Mouse (Mus musculus) liver, embryonic 11.5 days (tissue): ENCODE measurements around the gene Lyrm9. TPM values are rescaled to one million over a fixed set of nuclear protein-coding genes. Genes with fewer than 3 reads are reported as not detected.

Experiments used
- ATAC-seq: fragments of 200-750 bp; cut with Nextera tagmentation; replicated peaks from 2 replicates; pipeline ENCODE4 v1.8.0; 2017; ENCODE audit warnings: moderate number of reproducible peaks, mild to moderate bottlenecking, moderate TSS enrichment, moderate library complexity; ENCODE audit not compliant: low FRiP score
- DNase-seq: peaks from one replicate; pipeline ENCODE4 v3.0.0-alpha.2; 2017; ENCODE audit warnings: low spot score
- H3K27ac ChIP-seq: fragments of 300-500 bp; sonication (generic); 2 replicates; pipeline ENCODE4 v1.5.1; 2014; ENCODE audit warnings: mild to moderate bottlenecking, low read depth, low read length, control low read depth
- H3K27me3 ChIP-seq: fragments of 300-500 bp; sonication (generic); replicated peaks from 2 replicates; pipeline ENCODE4 v1.6.1; 2014; ENCODE audit warnings: low read length, mixed read lengths; ENCODE audit not compliant: control insufficient read depth, insufficient read depth
- H3K36me3 ChIP-seq: fragments of 300-500 bp; sonication (generic); 2 replicates; pipeline ENCODE4 v1.6.1; 2014; ENCODE audit warnings: mild to moderate bottlenecking, low read length, moderate library complexity, mixed read lengths; ENCODE audit not compliant: control insufficient read depth, insufficient read depth
- H3K4me1 ChIP-seq: fragments of 300-500 bp; sonication (generic); replicated peaks from 2 replicates; pipeline ENCODE4 v1.6.1; 2014; ENCODE audit warnings: low read length, mixed read lengths; ENCODE audit not compliant: control insufficient read depth, insufficient read depth
- H3K4me2 ChIP-seq: fragments of 300-500 bp; sonication (generic); 2 replicates; pipeline ENCODE4 v1.6.1; 2014; ENCODE audit warnings: mild to moderate bottlenecking, control low read depth, moderate library complexity
- H3K4me3 ChIP-seq: fragments of 300-500 bp; sonication (generic); 2 replicates; pipeline ENCODE4 v1.5.1; 2014; ENCODE audit warnings: low read depth, low read length, control low read depth
- H3K9ac ChIP-seq: fragments of 300-500 bp; sonication (generic); 2 replicates; pipeline ENCODE4 v1.6.1; 2014; ENCODE audit warnings: low read depth, low read length, control low read depth
- H3K9me3 ChIP-seq: fragments of 300-500 bp; sonication (generic); 2 replicates; pipeline ENCODE4 v1.6.1; 2016; ENCODE audit warnings: low read length, inconsistent platforms, mixed read lengths; ENCODE audit not compliant: control insufficient read depth
- WGBS: fragments of 180-500 bp; shearing (Covaris S2); extraction: QIAGEN DNeasy Blood & Tissue Kit; methylation state at CpG from one replicate; pipeline ENCODE4 v1.1.7; 2014; 5-methylcytosine and 5-hydroxymethylcytosine counted together
- polyA plus RNA-seq: library from polyadenylated mRNA; unstranded; fragments of >200 nt; fragmentation: Nextera tagmentation; extraction: Ambion mirVana; gene quantifications from 2 replicates; pipeline ENCODE4 v1.2.1, GENCODE M21; 2014

Gene Lyrm9
- polyA plus RNA-seq, 1 experiment from 2014 or later = 28.7 TPM

- H3K4me1 ChIP-seq = no peaks in the 10 kb centered on the region
- H3K9ac ChIP-seq = no peak overlapping the region
- H3K4me2 ChIP-seq = no peak overlapping the region
- 66% methylated on average over 4 of the region's 4 CpGs for WGBS
- no peaks in the 10 kb centered on the region for H3K27me3 ChIP-seq
- ATAC-seq (no peak), DNase-seq (no peak)
- no peak overlapping the region for H3K27ac ChIP-seq
- H3K36me3 ChIP-seq = no peaks in the 10 kb centered on the region
- H3K4me3 ChIP-seq = no peak overlapping the region
- H3K9me3 ChIP-seq = no peaks in the 10 kb centered on the region
These were observed 34.8 kb upstream of the Lyrm9 start for GRCm38 (mm10) chr11:78791582-78791981.

- Histone ChIP-seq H3K27me3 (no peaks in the 10 kb centered on the region), H3K9ac (no peak overlapping the region), H3K4me1 (no peaks in the 10 kb centered on the region), H3K9me3 (no peaks in the 10 kb centered on the region), H3K27ac (no peak overlapping the region), H3K4me3 (no peak overlapping the region), H3K36me3 (no peaks in the 10 kb centered on the region), H3K4me2 (peak overlapping the region; percentile 50)
- DNase-seq = no peak
- 59% methylated on average over 5 of the region's 5 CpGs for WGBS
- ATAC-seq = no peak
These were observed 34.3 kb upstream of the Lyrm9 start for GRCm38 (mm10) chr11:78792055-78792454.

- WGBS = 36% methylated on average over 11 of the region's 11 CpGs
- H3K4me3 ChIP-seq = peak overlapping the region; percentile 24
- ATAC-seq (no peak), DNase-seq (no peak)
- no peaks in the 10 kb centered on the region for H3K36me3 ChIP-seq
- H3K27ac ChIP-seq = no peak overlapping the region
- no peaks in the 10 kb centered on the region for H3K9me3 ChIP-seq
- no peaks in the 10 kb centered on the region for H3K27me3 ChIP-seq
- H3K9ac ChIP-seq = peak overlapping the region; percentile 34; the same call in 1 of the 2 replicates
- H3K4me2 ChIP-seq = peak overlapping the region; percentile 50
- H3K4me1 ChIP-seq = no peaks in the 10 kb centered on the region
These were observed 33.9 kb upstream of the Lyrm9 start for GRCm38 (mm10) chr11:78792465-78792864.

- DNase-seq (no peak), ATAC-seq (no peak)
- no peak overlapping the region for H3K9ac ChIP-seq
- no peak overlapping the region for H3K27ac ChIP-seq
- no peak overlapping the region for H3K4me3 ChIP-seq
- H3K4me2 ChIP-seq = peak overlapping the region; percentile 50
- H3K4me1 ChIP-seq = peaks cover 2% of the 10 kb centered on the region; the same call in 1 of the 2 replicates
- WGBS = 71% methylated on average over 11 of the region's 11 CpGs
- no peaks in the 10 kb centered on the region for H3K27me3 ChIP-seq
- H3K9me3 ChIP-seq = no peaks in the 10 kb centered on the region
- no peaks in the 10 kb centered on the region for H3K36me3 ChIP-seq
These were observed 33.3 kb upstream of the Lyrm9 start for GRCm38 (mm10) chr11:78793116-78793515.

- Histone ChIP-seq H3K27me3 (no peaks in the 10 kb centered on the region), H3K9ac (no peak overlapping the region), H3K4me2 (no peak overlapping the region), H3K36me3 (no peaks in the 10 kb centered on the region), H3K4me3 (no peak overlapping the region), H3K9me3 (no peaks in the 10 kb centered on the region), H3K27ac (no peak overlapping the region), H3K4me1 (peaks cover 10% of the 10 kb centered on the region)
- WGBS = 76% methylated on average over 10 of the region's 10 CpGs
- DNase-seq = no peak
- ATAC-seq = no peak
These were observed 30.2 kb upstream of the Lyrm9 start for GRCm38 (mm10) chr11:78796072-78796729.

- Histone ChIP-seq H3K4me2 (peak overlapping the region; percentile 29), H3K9me3 (no peaks in the 10 kb centered on the region), H3K9ac (no peak overlapping the region), H3K4me3 (no peak overlapping the region), H3K4me1 (peaks cover 24% of the 10 kb centered on the region), H3K27ac (peak overlapping the region; percentile 66), H3K27me3 (no peaks in the 10 kb centered on the region), H3K36me3 (no peaks in the 10 kb centered on the region)
- DNase-seq (no peak), ATAC-seq (peak; percentile 88)
- 59% methylated on average over 4 of the region's 4 CpGs for WGBS
These were observed 25.3 kb upstream of the Lyrm9 start for GRCm38 (mm10) chr11:78801094-78801493.

GRCm38 (mm10) chr11:78803587-78804316 is 22.6 kb upstream of the Lyrm9 start:
- Histone ChIP-seq H3K9ac (no peak overlapping the region), H3K9me3 (no peaks in the 10 kb centered on the region), H3K27ac (no peak overlapping the region), H3K4me1 (peaks cover 24% of the 10 kb centered on the region), H3K4me3 (no peak overlapping the region), H3K4me2 (peak overlapping the region; percentile 14), H3K36me3 (no peaks in the 10 kb centered on the region), H3K27me3 (no peaks in the 10 kb centered on the region)
- DNase-seq = no peak
- 56% methylated on average over 14 of the region's 14 CpGs for WGBS
- no peak for ATAC-seq

GRCm38 (mm10) chr11:78804551-78804950 is 21.8 kb upstream of the Lyrm9 start:
- no peaks in the 10 kb centered on the region for H3K9me3 ChIP-seq
- H3K36me3 ChIP-seq = no peaks in the 10 kb centered on the region
- no peak for ATAC-seq
- no peaks in the 10 kb centered on the region for H3K27me3 ChIP-seq
- 88% methylated on average over 6 of the region's 6 CpGs for WGBS
- H3K4me3 ChIP-seq = no peak overlapping the region
- no peak overlapping the region for H3K4me2 ChIP-seq
- DNase-seq = no peak
- no peak overlapping the region for H3K9ac ChIP-seq
- no peak overlapping the region for H3K27ac ChIP-seq
- H3K4me1 ChIP-seq = peaks cover 24% of the 10 kb centered on the region

GRCm38 (mm10) chr11:78805198-78805597 is 21.2 kb upstream of the Lyrm9 start:
- no peak overlapping the region for H3K4me2 ChIP-seq
- WGBS = 74% methylated on average over 6 of the region's 6 CpGs
- DNase-seq = no peak
- H3K4me1 ChIP-seq = peaks cover 24% of the 10 kb centered on the region
- no peak for ATAC-seq
- no peak overlapping the region for H3K4me3 ChIP-seq
- no peak overlapping the region for H3K27ac ChIP-seq
- no peaks in the 10 kb centered on the region for H3K36me3 ChIP-seq
- H3K9ac ChIP-seq = no peak overlapping the region
- H3K9me3 ChIP-seq = no peaks in the 10 kb centered on the region
- H3K27me3 ChIP-seq = no peaks in the 10 kb centered on the region
